Mouse (Mus musculus) central nervous system, embryonic 14 days (tissue): ENCODE data around the gene Fbxo22. TPM values are rescaled to one million over a fixed set of nuclear protein-coding genes. Genes with fewer than 3 reads are reported as not detected.

Experiments
- polyA plus RNA-seq: library from polyadenylated mRNA; depleted of rRNA; stranded (reverse); fragments of >200 nt; gene quantifications from 2 replicates; pipeline ENCODE4 v1.2.3, GENCODE M21; 2012; rRNA removed

Gene Fbxo22
- 43.1 and 44.9 TPM in 2 replicates for polyA plus RNA-seq

GRCm38 (mm10) chr9:55208790-55209481 lies at the start of gene Fbxo22:
Fbxo22 (plus strand) TSS chr9:55208925.

Other genes with a start within 250 kb of the Fbxo22 start
- 2.4 and 3.4 TPM in 2 replicates for gene Chrna5, start 228.0 kb upstream of the Fbxo22 start, polyA plus RNA-seq
- gene Chrna3, start 182.4 kb upstream of the Fbxo22 start, polyA plus RNA-seq = 9.1 and 9.4 TPM in 2 replicates
- gene Chrnb4, start 160.1 kb upstream of the Fbxo22 start, polyA plus RNA-seq = 1.2 and 1.6 TPM in 2 replicates
- gene Ube2q2, start 60.1 kb upstream of the Fbxo22 start, polyA plus RNA-seq = 22.7 and 22.8 TPM in 2 replicates
- 0.11 and 0.34 TPM in 2 replicates for gene Nrg4, start 117.9 kb downstream of the Fbxo22 start, polyA plus RNA-seq
- 4.6 and 5.2 TPM in 2 replicates for gene Tmem266, start 118.0 kb downstream of the Fbxo22 start, polyA plus RNA-seq